Mouse (Mus musculus) brain, embryonic 14.5 days (tissue): Measurements from ENCODE around the gene Kcnma1.

Source experiments
- CTCF ChIP-seq: fragments of 200-500 bp; IDR thresholded peaks from 2 replicates; pipeline ENCODE4 v1.5.1; 2012; ENCODE audit warnings: inconsistent platforms, mild to moderate bottlenecking, moderate library complexity, borderline replicate concordance; ENCODE audit not compliant: insufficient read depth, insufficient read length; ENCODE audit errors: extremely low read depth
- POLR2A ChIP-seq: fragments of 200-500 bp; IDR thresholded peaks from 2 replicates; pipeline ENCODE4 v1.6.1; 2012; ENCODE audit warnings: mild to moderate bottlenecking, inconsistent platforms, borderline replicate concordance; ENCODE audit not compliant: poor library complexity, insufficient read depth, insufficient read length, severe bottlenecking; ENCODE audit errors: extremely low read depth

DNA sequence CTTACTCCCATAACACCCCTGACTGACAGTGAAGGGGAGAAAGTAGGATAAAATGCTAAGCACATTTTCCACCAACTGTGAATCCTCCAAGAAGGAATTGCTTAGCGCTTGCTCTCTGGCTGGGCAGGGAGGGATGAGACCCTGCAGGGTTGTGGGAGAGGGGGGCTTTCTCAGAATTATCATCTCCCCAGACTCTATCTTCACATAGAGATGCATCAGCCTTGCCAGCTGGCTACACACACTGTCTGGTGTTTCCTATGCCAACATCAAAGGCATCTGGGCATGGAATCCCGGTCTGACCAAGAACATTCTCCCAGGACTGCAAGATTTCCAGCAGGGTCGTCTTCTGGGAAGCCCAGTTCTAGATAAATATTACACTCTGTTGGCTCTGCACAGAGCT, 91.5 kb downstream of the Kcnma1 start:
- TF ChIP-seq POLR2A (no peak), CTCF (no peak)
